Mouse (Mus musculus): ENCODE data around the gene Ppp1r12a. TPM values are rescaled to one million over a fixed set of nuclear protein-coding genes. Genes with fewer than 3 reads are reported as not detected.

The Ppp1r12a gene
- polyA plus RNA-seq, 2 experiments = 58.0 to 72.8 TPM

DNA sequence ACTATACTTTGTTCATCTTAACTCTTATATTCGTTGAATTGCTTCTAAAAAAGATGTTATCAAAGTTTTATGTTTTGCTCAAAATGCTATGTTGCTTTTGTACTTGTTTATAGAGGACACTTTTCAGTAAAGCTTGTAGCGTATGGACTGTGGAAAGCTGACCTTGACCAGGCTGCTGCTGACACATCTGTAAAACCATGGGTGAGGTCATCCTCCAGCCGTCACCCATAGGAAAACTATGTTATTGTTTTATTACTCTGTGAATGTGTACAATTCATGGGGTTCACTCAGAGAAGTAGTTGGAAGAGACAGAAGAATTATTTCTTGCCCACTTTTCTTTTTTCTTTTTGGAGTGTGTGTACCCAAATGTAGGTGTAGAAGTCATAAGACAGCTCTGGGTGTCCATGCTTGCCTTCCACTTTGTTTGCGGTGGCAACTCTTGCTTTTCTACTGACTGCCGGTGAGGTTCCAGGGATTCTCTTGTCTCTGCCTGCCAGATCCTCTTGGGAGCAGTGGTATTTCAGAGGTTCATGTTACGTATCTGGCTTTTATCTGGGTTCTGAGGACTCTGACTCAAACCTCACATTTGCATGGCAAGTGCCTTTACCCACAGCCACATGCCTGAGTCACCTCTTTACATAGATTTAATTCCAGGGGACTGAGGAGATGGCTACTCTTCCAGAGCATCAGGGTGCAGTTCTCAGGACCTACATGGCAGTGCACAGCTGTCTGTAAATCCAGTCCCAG lies 11.0 kb downstream of the Ppp1r12a start:
- H3K4me3 ChIP-seq (replicated peaks; ENCODE audit: low read length) = no peak overlapping the region
- H3K9ac ChIP-seq (ENCODE audit: low read depth, low read length, severe bottlenecking) = no peak overlapping the region
- no peaks in the 10 kb centered on the region for H3K27me3 ChIP-seq (ENCODE audit: control insufficient read depth, insufficient read depth, low read length)
- no peaks in the 10 kb centered on the region for H3K9me3 ChIP-seq (ENCODE audit: control insufficient read depth, low read length)
- DNase-seq (ENCODE audit: low spot score) = no peak
- no peak for ATAC-seq (ENCODE audit: low FRiP score, low read depth)
- 65% methylated on average over 6 of the region's 6 CpGs for WGBS
- no peak overlapping the region for H3K4me2 ChIP-seq (replicated peaks; ENCODE audit: low read depth, low read length, severe bottlenecking)
- H3K27ac ChIP-seq (replicated peaks; ENCODE audit: low read depth, low read length) = no peak overlapping the region
- TF ChIP-seq POLR2A (IDR thresholded peaks at IDR 0.05; ENCODE audit: borderline replicate concordance, extremely low read depth, insufficient read depth, insufficient read length) = no peak
- H3K4me1 ChIP-seq (ENCODE audit: control insufficient read depth, insufficient read depth, low read length) = peaks cover 8% of the 10 kb centered on the region; the same call in 1 of the 2 replicates
- H3K36me3 ChIP-seq (ENCODE audit: control insufficient read depth, insufficient read depth, low read length) = 0 out of 2 replicates have a peak, but pooled peaks cover 3% of the 10 kb centered on the region

DNA sequence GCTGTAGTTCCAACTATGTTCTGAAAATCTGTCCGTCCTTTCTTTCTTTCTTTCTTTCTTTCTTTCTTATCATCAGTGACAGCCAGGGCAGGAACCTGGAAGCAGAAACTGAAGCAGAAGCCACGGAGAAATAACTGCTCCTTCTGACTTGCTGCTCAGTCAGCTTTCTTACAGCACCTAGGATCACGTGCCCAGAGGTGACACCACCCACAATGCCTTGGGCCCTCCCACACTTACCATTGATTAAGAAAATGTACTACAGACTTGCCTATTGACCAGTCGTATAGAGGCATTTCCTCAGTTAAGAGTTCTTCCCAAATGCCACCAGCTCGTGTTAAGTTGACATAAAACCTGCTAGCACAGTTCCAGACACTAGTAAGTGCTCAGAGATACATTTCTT lies 12.1 kb downstream of the Ppp1r12a start:
- Histone ChIP-seq H3K9me3 (ENCODE audit: control insufficient read depth, low read length) (no peaks in the 10 kb centered on the region), H3K4me2 (replicated peaks; ENCODE audit: low read depth, low read length, severe bottlenecking) (no peak overlapping the region), H3K9ac (ENCODE audit: low read depth, low read length, severe bottlenecking) (no peak overlapping the region), H3K27ac (replicated peaks; ENCODE audit: low read depth, low read length) (no peak overlapping the region), H3K4me3 (replicated peaks; ENCODE audit: low read length) (no peak overlapping the region), H3K4me1 (ENCODE audit: control insufficient read depth, insufficient read depth, low read length) (peaks cover 8% of the 10 kb centered on the region; the same call in 1 of the 2 replicates), H3K36me3 (ENCODE audit: control insufficient read depth, insufficient read depth, low read length) (0 out of 2 replicates have a peak, but pooled peaks cover 3% of the 10 kb centered on the region), H3K27me3 (ENCODE audit: control insufficient read depth, insufficient read depth, low read length) (no peaks in the 10 kb centered on the region)
- TF ChIP-seq POLR2A (IDR thresholded peaks at IDR 0.05; ENCODE audit: borderline replicate concordance, extremely low read depth, insufficient read depth, insufficient read length) = no peak
- ATAC-seq (ENCODE audit: low FRiP score, low read depth) (no peak), DNase-seq (ENCODE audit: low spot score) (no peak)
- WGBS = 78% methylated on average over 5 of the region's 5 CpGs

DNA sequence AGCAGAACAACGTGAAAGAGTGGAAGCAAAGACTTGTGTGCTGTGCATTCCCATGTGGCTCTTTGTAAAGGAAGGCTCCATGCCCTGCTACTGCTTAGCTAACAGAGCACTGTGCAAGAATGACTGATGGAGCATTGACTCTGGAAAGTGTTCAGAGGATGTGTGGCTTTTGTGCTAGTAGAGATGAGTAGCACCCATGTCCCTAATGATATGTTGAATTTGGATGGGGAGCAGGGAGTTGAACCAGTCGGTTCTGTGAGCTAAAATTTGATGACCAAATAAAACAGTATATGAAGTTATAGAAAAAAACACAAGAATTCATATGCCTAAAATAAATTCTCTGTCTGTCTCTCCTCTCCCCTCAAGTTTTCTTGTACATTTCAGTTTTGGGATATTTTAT lies 13.9 kb downstream of the Ppp1r12a start:
- no peak overlapping the region for H3K4me2 ChIP-seq (replicated peaks; ENCODE audit: low read depth, low read length, severe bottlenecking)
- ATAC-seq (ENCODE audit: low FRiP score, low read depth) = no peak
- H3K4me1 ChIP-seq (ENCODE audit: control insufficient read depth, insufficient read depth, low read length) = peaks cover 8% of the 10 kb centered on the region; the same call in 1 of the 2 replicates
- no peak overlapping the region for H3K4me3 ChIP-seq (replicated peaks; ENCODE audit: low read length)
- no peak for DNase-seq (ENCODE audit: low spot score)
- no peak overlapping the region for H3K9ac ChIP-seq (ENCODE audit: low read depth, low read length, severe bottlenecking)
- WGBS = 59% methylated on average over 2 of the region's 2 CpGs
- no peak overlapping the region for H3K27ac ChIP-seq (replicated peaks; ENCODE audit: low read depth, low read length)
- H3K9me3 ChIP-seq (ENCODE audit: control insufficient read depth, low read length) = no peaks in the 10 kb centered on the region
- TF ChIP-seq POLR2A (IDR thresholded peaks at IDR 0.05; ENCODE audit: borderline replicate concordance, extremely low read depth, insufficient read depth, insufficient read length) = no peak
- H3K36me3 ChIP-seq (ENCODE audit: control insufficient read depth, insufficient read depth, low read length) = 0 out of 2 replicates have a peak, but pooled peaks cover 3% of the 10 kb centered on the region
- no peaks in the 10 kb centered on the region for H3K27me3 ChIP-seq (ENCODE audit: control insufficient read depth, insufficient read depth, low read length)

DNA sequence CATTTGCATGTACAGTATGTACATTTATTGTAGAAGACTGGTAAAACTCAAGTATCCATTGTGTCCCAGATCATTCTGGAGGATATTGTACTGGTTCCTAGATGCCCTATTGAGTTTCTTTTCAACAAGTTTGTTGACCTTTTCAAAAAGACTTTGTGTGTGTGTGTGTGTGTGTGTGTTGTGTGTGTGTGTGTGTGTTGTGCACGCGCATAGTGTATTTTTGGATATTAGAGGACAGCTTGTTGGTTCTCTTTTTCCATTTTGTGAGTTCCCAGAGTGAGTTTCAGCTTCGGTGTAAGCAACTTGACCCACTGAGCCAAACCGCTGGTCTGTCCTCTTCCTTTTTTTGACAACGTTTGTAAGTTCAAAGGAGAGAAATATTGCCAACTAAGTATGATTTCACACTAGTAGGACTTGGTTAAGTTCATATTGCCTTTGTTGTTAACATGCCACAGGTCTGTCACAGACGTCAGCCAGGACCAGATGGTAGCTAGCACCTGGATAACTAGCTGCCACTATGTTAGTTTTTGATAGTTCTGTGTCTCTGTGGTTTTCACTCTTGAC lies 16.4 kb downstream of the Ppp1r12a start:
- peaks cover 3% of the 10 kb centered on the region; the same call in 1 of the 2 replicates for H3K4me1 ChIP-seq (ENCODE audit: control insufficient read depth, insufficient read depth, low read length)
- H3K27me3 ChIP-seq (ENCODE audit: control insufficient read depth, insufficient read depth, low read length) = no peaks in the 10 kb centered on the region
- ATAC-seq (ENCODE audit: low FRiP score, low read depth) (no peak), DNase-seq (ENCODE audit: low spot score) (no peak)
- 0 out of 2 replicates have a peak, but pooled peaks cover 3% of the 10 kb centered on the region for H3K36me3 ChIP-seq (ENCODE audit: control insufficient read depth, insufficient read depth, low read length)
- H3K4me3 ChIP-seq (replicated peaks; ENCODE audit: low read length) = no peak overlapping the region
- no peak for TF ChIP-seq POLR2A (IDR thresholded peaks at IDR 0.05; ENCODE audit: borderline replicate concordance, extremely low read depth, insufficient read depth, insufficient read length)
- no peak overlapping the region for H3K9ac ChIP-seq (ENCODE audit: low read depth, low read length, severe bottlenecking)
- no peak overlapping the region for H3K27ac ChIP-seq (replicated peaks; ENCODE audit: low read depth, low read length)
- no peaks in the 10 kb centered on the region for H3K9me3 ChIP-seq (ENCODE audit: control insufficient read depth, low read length)
- no peak overlapping the region for H3K4me2 ChIP-seq (replicated peaks; ENCODE audit: low read depth, low read length, severe bottlenecking)
- WGBS = 82% methylated on average over 6 of the region's 6 CpGs

DNA sequence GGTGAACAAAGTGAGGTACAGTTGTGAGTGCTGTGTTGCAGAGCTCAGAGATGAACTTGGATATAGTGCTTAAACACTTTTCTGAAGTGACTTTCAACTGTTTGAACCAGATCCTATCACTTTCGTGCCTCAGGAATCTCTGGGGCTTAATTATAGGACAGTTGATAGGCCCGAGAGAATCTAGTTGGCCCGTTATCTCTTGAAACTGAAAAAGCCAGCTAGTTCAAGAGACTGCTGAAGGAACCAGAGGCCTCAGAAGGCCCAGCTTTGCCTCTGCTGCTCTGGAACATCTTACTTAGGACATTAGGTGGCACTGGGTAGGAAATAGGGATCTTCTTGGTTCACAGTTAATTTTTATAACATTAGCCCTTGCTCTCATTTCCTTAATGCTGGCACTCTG lies 17.4 kb downstream of the Ppp1r12a start:
- Histone ChIP-seq H3K9ac (ENCODE audit: low read depth, low read length, severe bottlenecking) (no peak overlapping the region), H3K36me3 (ENCODE audit: control insufficient read depth, insufficient read depth, low read length) (no peaks in the 10 kb centered on the region), H3K4me3 (replicated peaks; ENCODE audit: low read length) (no peak overlapping the region), H3K27ac (replicated peaks; ENCODE audit: low read depth, low read length) (0 out of 2 replicates have a peak overlapping the region, but pooled peaks have one; percentile 13), H3K4me2 (replicated peaks; ENCODE audit: low read depth, low read length, severe bottlenecking) (no peak overlapping the region), H3K27me3 (ENCODE audit: control insufficient read depth, insufficient read depth, low read length) (no peaks in the 10 kb centered on the region), H3K9me3 (ENCODE audit: control insufficient read depth, low read length) (no peaks in the 10 kb centered on the region), H3K4me1 (ENCODE audit: control insufficient read depth, insufficient read depth, low read length) (peaks cover 3% of the 10 kb centered on the region; the same call in 1 of the 2 replicates)
- TF ChIP-seq POLR2A (IDR thresholded peaks at IDR 0.05; ENCODE audit: borderline replicate concordance, extremely low read depth, insufficient read depth, insufficient read length) = no peak
- DNase-seq (ENCODE audit: low spot score) (no peak), ATAC-seq (ENCODE audit: low FRiP score, low read depth) (no peak)
- 66% methylated on average over 3 of the region's 3 CpGs for WGBS

All from limb, embryonic 14.5 days (tissue).